Mouse (Mus musculus): ENCODE data around the gene Dgkd. TPM values are rescaled to one million over a fixed set of nuclear protein-coding genes. Genes with fewer than 3 reads are reported as not detected.
"Not testable (repeated sequence)": the region's sequence is repeated elsewhere in the genome, so short reads cannot be mapped to it uniquely, and the experiment has no call there.

Gene Dgkd
- 10 to 100 TPM; 19.3 to 35.5 (median 34.2) TPM for polyA plus RNA-seq (2017; shearing (Covaris generic))

- ATAC-seq = peak; percentile 68
These were observed at the start of gene Dgkd for GRCm38 (mm10) chr1:87852892-87853600. Gene Dgkd, plus strand, starts transcription at chr1:87853287.

GRCm38 (mm10) chr1:87803576-87803975 lies 49.5 kb upstream of the Dgkd start, which contains the start of gene Sag:
Gene Sag, plus strand, starts transcription at chr1:87803680.
- ATAC-seq = no peak

GRCm38 (mm10) chr1:87807751-87808150 lies 45.3 kb upstream of the Dgkd start:
- no peak for ATAC-seq

DNA sequence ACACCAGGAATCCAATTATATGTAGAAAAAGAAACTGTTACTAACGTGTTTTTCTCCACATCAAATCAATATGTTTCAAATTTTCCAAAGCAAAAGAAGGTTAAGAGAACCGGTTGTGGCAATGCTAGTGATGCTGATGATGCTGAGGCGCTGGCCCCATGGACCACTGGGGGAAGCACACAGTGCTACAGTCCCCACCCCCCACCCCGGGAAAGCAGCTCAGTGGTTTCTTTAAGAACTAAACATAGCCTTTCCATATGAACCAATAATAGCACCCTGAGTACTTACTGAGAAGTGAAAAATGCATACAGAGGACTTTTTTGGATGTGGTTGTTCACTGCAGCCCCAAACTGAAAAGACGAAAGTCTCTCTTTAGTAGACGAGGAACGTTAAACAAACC lies 41.7 kb upstream of the Dgkd start:
- ATAC-seq = peak; percentile 58

- ATAC-seq = peak; percentile 66
These were observed 41.0 kb upstream of the Dgkd start for GRCm38 (mm10) chr1:87812061-87812460.

GRCm38 (mm10) chr1:87813155-87813554 lies 39.9 kb upstream of the Dgkd start:
- no peak for ATAC-seq

- ATAC-seq = peak; percentile 18
These were observed 39.4 kb upstream of the Dgkd start for GRCm38 (mm10) chr1:87813681-87814080.

DNA sequence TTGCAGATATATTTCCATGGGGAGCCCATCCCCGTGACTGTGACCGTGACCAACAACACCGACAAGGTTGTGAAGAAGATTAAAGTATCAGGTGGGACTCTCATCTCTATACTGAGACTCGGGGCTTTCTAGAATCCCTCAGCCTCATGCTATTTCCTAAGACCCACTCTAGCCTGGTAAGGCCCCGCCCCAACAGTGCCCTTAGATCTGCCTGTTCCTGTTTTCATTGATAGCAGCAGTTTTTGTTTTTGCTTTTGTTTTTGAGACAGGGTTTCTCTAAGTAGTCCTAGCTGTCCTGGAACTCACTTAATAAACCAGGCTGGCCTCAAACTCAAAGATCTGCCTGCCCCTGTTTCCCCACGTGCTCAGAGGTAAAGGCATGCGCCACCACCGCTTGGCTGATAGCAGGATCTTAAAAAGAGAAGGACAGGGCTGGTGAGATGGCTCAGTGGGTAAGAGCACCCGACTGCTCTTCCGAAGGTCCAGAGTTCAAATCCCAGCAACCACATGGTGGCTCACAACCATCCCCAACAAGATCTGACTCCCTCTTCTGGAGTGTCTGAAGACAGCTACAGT lies 28.6 kb upstream of the Dgkd start:
- no peak for ATAC-seq

GRCm38 (mm10) chr1:87825281-87825680 lies 27.8 kb upstream of the Dgkd start:
- no peak for ATAC-seq

GRCm38 (mm10) chr1:87825991-87826390 lies 27.1 kb upstream of the Dgkd start:
- ATAC-seq = no peak

DNA sequence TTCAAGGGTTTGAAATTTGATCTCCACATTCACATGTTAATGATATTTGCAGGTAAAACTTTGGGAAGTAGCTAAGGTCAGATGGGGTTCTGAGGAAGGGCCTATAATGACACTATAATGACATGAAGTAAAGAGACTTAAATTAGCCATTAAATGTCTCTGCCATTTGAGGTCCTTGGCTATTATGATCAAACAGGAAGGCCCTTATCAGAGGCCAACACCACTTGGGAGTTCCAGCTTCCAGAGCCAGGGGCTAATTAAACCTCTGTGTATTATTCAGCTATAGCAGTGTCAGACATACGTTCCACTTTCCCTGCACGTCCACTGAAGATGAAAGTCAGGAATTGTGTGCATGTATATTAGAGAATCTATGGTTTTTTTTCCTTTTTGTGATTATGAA lies 26.6 kb upstream of the Dgkd start:
- no peak for ATAC-seq

DNA sequence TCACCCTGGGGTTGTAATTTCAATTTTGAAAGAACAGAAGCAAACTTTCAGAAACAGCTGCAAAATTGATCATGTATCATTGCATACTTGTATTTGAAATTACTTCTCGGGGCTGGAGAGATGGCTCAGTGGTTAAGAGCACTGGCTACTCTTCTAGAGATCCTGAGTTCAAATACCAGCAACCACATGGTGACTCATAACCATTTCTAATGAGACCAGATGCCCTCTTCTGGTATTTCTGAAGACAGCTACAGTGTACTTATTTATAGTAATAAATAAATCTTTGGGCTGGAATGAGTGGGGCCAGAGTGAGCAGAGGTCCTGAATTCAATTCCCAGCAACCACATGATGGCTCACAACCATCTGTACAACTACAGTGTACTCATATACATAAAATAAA lies 25.6 kb upstream of the Dgkd start:
- ATAC-seq = not testable (repeated sequence)

GRCm38 (mm10) chr1:87828185-87828584 lies 24.9 kb upstream of the Dgkd start:
- peak; percentile 85 for ATAC-seq

DNA sequence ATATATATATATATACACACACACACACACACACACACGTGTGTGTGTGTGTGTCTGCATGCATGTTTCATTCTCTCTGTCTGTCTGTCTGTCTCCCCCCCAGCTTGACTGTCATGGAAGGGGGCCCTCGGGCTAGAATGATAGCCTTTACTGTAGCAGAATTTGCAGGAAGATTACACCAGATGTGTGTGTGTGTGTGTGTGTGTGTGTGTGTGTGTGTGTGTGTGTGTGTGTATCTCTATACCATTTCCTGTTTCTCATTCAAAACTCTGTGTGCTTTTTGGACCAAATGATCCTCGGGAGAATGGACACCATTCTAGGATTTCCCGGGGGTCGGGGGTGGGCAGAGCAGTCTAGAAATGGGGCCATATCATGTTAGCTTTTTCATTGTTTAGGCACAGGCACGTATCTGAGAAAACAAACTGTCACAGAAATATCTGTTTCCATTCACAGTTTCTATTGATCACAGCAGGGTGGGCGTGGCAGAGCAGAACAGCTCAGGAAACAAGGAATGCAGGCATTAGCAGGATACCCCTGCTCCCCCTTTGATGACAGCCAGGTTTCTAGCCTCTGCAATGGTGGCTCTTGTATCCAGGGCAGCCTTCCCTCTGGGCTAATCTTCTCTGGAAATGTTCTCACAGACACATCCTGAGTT lies 24.0 kb upstream of the Dgkd start:
- ATAC-seq = no peak

- peak; percentile 68 for ATAC-seq
These were observed 23.4 kb upstream of the Dgkd start for GRCm38 (mm10) chr1:87829621-87830211.

GRCm38 (mm10) chr1:87836453-87836852 lies 16.6 kb upstream of the Dgkd start:
- no peak for ATAC-seq

DNA sequence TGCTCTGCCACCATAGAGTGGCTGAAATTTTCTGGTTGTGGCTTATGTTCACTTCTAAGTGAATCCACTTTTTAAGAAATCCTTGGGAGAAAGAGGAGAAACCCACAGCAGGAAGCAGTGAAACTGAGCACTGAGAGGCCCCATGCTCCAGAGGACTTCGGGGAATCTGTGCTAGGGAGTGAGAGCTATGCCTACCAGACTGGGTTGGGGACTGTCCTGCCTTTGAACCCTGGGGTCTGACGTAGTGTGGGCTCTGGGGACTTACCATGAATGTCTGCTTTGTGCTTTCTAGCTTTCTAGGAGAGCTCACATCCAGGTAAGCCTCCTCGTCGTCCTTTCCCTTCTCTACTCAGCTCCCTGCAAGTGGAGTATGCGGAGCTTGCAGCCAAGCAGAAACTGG lies 16.1 kb upstream of the Dgkd start:
- ATAC-seq = no peak

- no peak for ATAC-seq
These were observed 12.5 kb upstream of the Dgkd start for GRCm38 (mm10) chr1:87840411-87841208.

DNA sequence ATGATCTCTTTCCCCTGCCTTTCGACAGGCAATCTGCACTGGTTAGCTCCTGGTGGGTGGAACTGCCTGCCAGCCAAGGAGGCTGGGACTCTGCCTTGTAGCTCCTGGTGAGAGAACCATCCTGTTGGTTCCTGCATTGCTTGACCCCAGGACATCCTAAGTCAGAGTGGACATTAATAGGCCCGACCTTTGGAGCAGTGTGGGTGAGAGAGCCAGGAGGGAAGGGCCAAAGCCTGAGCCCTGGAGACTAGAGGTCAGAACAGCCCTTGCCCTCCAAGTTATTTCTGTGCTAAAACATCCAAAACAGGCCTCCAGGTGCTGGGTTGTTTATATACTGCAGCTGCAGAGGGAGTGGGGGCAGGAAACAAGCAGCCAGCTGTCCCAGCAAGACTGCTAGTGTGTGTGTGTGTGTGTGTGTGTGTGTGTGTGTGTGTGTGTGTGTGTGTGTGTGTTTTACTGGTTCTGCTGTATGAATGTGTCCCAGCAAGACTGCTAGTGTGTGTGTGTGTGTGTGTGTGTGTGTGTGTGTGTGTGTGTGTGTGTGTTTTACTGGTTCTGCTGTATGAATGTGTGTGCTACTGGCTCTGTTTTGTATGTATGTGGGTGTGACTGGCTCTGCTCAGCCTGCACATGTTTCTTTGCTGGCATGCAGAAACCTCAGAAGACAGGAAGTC lies 6.1 kb upstream of the Dgkd start:
- ATAC-seq = peak; percentile 91

- no peak for ATAC-seq
These were observed 5.5 kb upstream of the Dgkd start for GRCm38 (mm10) chr1:87847475-87848168.

- ATAC-seq = no peak
These were observed 4.7 kb upstream of the Dgkd start for GRCm38 (mm10) chr1:87848237-87848996.

Data from inflammation-experienced regulatory T-cells, adult 6 months (primary cell).